Mouse (Mus musculus): ENCODE results near the gene Wdr20.

- TF ChIP-seq EP300 (IDR thresholded peaks at IDR 0.05; ENCODE audit: low read depth) (no peak), CTCF (IDR thresholded peaks at IDR 0.05; ENCODE audit: low read depth) (no peak)
Observed at GRCm38 (mm10) chr12:110689919-110690643, 47.7 kb upstream of the Wdr20 start.

All from heart, postnatal 0 days (tissue).